ENCODE assay signal across 8 mouse cellular contexts in genomic region chrX:106171106-106171852, GRCm38 (mm10). TPM values are rescaled to one million over a fixed set of nuclear protein-coding genes. Genes with fewer than 3 reads are reported as not detected.
A peak's percentile ranks its signal among the peaks of the same experiment; 100 is the strongest.
DNase-seq lines count a peak whose midpoint lies in the region; ATAC-seq and TF ChIP-seq lines count a peak whose summit lies in the region.

No protein-coding gene starts in this region.

- H3K36me3 ChIP-seq in C2C12 (ENCODE audit: control insufficient read depth, insufficient read depth) = no peaks in the 10 kb centered on the region
- H3K36me3 ChIP-seq in erythroblast, embryonic 14.5 days (ENCODE audit: control insufficient read depth) = no peaks in the 10 kb centered on the region
- no peaks in the 10 kb centered on the region for H3K36me3 ChIP-seq in heart, embryonic 13.5 days
- H3K36me3 ChIP-seq in kidney, postnatal 0 days (ENCODE audit: insufficient read depth, low read length) = no peaks in the 10 kb centered on the region
- no peaks in the 10 kb centered on the region for H3K36me3 ChIP-seq in liver, embryonic 11.5 days (ENCODE audit: control insufficient read depth, insufficient read depth, low read length)
- H3K36me3 ChIP-seq in stomach, embryonic 14.5 days (ENCODE audit: control insufficient read depth, insufficient read depth, low read length) = no peaks in the 10 kb centered on the region

- H3ac ChIP-seq in C2C12 (ENCODE audit: control insufficient read depth, insufficient read length, low read depth) = no peak overlapping the region

- DNase-seq in brain, embryonic 18.5 days (ENCODE audit: low read depth, low spot score) = peak; percentile 56
- DNase-seq in kidney, postnatal 0 days (ENCODE audit: low spot score) = peak; percentile 76
- peak; percentile 48 for DNase-seq in liver, embryonic 11.5 days (ENCODE audit: low spot score)
- peak; percentile 51 to 64 for DNase-seq in natural killer cell, adult 2 months (ENCODE audit: low spot score in 2 of 2)

- H3K79me3 ChIP-seq in C2C12 (ENCODE audit: low read depth) = no peaks in the 10 kb centered on the region

- no peak overlapping the region for H3K27ac ChIP-seq in heart, embryonic 13.5 days (replicated peaks)
- H3K27ac ChIP-seq in kidney, postnatal 0 days = no peak overlapping the region
- no peak overlapping the region for H3K27ac ChIP-seq in liver, embryonic 11.5 days (ENCODE audit: low read depth, low read length)
- no peak overlapping the region for H3K27ac ChIP-seq in stomach, embryonic 14.5 days (ENCODE audit: low read length)

- H3K79me2 ChIP-seq in C2C12 (ENCODE audit: control insufficient read depth, insufficient read depth) = no peaks in the 10 kb centered on the region

- H3K27me3 ChIP-seq in C2C12 (ENCODE audit: control insufficient read depth, insufficient read depth, insufficient read length) = no peaks in the 10 kb centered on the region
- H3K27me3 ChIP-seq in erythroblast, embryonic 14.5 days (ENCODE audit: control insufficient read depth) = no peaks in the 10 kb centered on the region
- H3K27me3 ChIP-seq in heart, embryonic 13.5 days (replicated peaks) = no peaks in the 10 kb centered on the region
- H3K27me3 ChIP-seq in kidney, postnatal 0 days (ENCODE audit: insufficient read depth, low read length) = no peaks in the 10 kb centered on the region
- no peaks in the 10 kb centered on the region for H3K27me3 ChIP-seq in liver, embryonic 11.5 days (replicated peaks; ENCODE audit: control insufficient read depth, insufficient read depth, low read length)
- H3K27me3 ChIP-seq in stomach, embryonic 14.5 days (ENCODE audit: control insufficient read depth, insufficient read depth, low read length) = no peaks in the 10 kb centered on the region

- no peaks in the 10 kb centered on the region; the same call in 1 of the 2 replicates for H3K4me1 ChIP-seq in erythroblast, embryonic 14.5 days (ENCODE audit: control insufficient read depth)
- H3K4me1 ChIP-seq in heart, embryonic 13.5 days = no peaks in the 10 kb centered on the region
- H3K4me1 ChIP-seq in kidney, postnatal 0 days (replicated peaks; ENCODE audit: insufficient read depth, low read length) = no peaks in the 10 kb centered on the region
- no peaks in the 10 kb centered on the region for H3K4me1 ChIP-seq in liver, embryonic 11.5 days (replicated peaks; ENCODE audit: control insufficient read depth, insufficient read depth, low read length)
- no peaks in the 10 kb centered on the region for H3K4me1 ChIP-seq in stomach, embryonic 14.5 days (ENCODE audit: control insufficient read depth, insufficient read depth, low read length)

- peak; percentile 39 for TF ChIP-seq CTCF in C2C12 (IDR thresholded peaks at IDR 0.05; ENCODE audit: control insufficient read depth, insufficient read depth, insufficient read length)
- peak; percentile 78 for TF ChIP-seq CTCF in kidney, postnatal 0 days (IDR thresholded peaks at IDR 0.05; ENCODE audit: low read depth)

- no peaks in the 10 kb centered on the region for H3K9me3 ChIP-seq in erythroblast, embryonic 14.5 days (ENCODE audit: control insufficient read depth, low read length)
- H3K9me3 ChIP-seq in heart, embryonic 13.5 days = no peaks in the 10 kb centered on the region
- H3K9me3 ChIP-seq in kidney, postnatal 0 days (replicated peaks; ENCODE audit: low read length) = no peaks in the 10 kb centered on the region
- no peaks in the 10 kb centered on the region for H3K9me3 ChIP-seq in liver, embryonic 11.5 days (ENCODE audit: control insufficient read depth, low read length)
- no peaks in the 10 kb centered on the region for H3K9me3 ChIP-seq in stomach, embryonic 14.5 days (ENCODE audit: control insufficient read depth, low read depth, low read length)

- peak overlapping the region; percentile 61 for H3K4me2 ChIP-seq in heart, embryonic 13.5 days
- peak overlapping the region; percentile 46 for H3K4me2 ChIP-seq in kidney, postnatal 0 days (ENCODE audit: low read length)
- H3K4me2 ChIP-seq in liver, embryonic 11.5 days = peak overlapping the region; percentile 57
- H3K4me2 ChIP-seq in stomach, embryonic 14.5 days (replicated peaks; ENCODE audit: low read depth, low read length) = peak overlapping the region; percentile 35

- H3K4me3 ChIP-seq in C2C12 (ENCODE audit: insufficient read depth, poor library complexity, severe bottlenecking) = no peak overlapping the region
- H3K4me3 ChIP-seq in erythroblast, embryonic 14.5 days (replicated peaks) = peak overlapping the region; percentile 45
- H3K4me3 ChIP-seq in heart, embryonic 13.5 days = peak overlapping the region; percentile 45
- peak overlapping the region; percentile 14; the same call in 1 of the 2 replicates for H3K4me3 ChIP-seq in kidney, postnatal 0 days (replicated peaks; ENCODE audit: low read depth, low read length)
- peak overlapping the region; percentile 31 for H3K4me3 ChIP-seq in liver, embryonic 11.5 days (ENCODE audit: low read depth, low read length)
- H3K4me3 ChIP-seq in stomach, embryonic 14.5 days (ENCODE audit: low read depth, low read length) = peak overlapping the region; percentile 10

- WGBS in heart, embryonic 13.5 days = 13% methylated on average over 18 of the region's 18 CpGs
- 31% methylated on average over 18 of the region's 18 CpGs for WGBS in kidney, postnatal 0 days
- 27% methylated on average over 18 of the region's 18 CpGs for WGBS in liver, embryonic 11.5 days
- 34% methylated on average over 18 of the region's 18 CpGs for WGBS in stomach, embryonic 14.5 days

- ATAC-seq in heart, embryonic 13.5 days (ENCODE audit: extremely low read depth, insufficient number of reproducible peaks, low FRiP score, low TSS enrichment) = no peak
- peak; percentile 82 for ATAC-seq in kidney, postnatal 0 days (replicated peaks; ENCODE audit: low FRiP score, low read depth)
- ATAC-seq in liver, embryonic 11.5 days (replicated peaks; ENCODE audit: low FRiP score) = peak; percentile 82
- peak; percentile 67; the same call in 1 of the 2 replicates for ATAC-seq in stomach, embryonic 14.5 days (ENCODE audit: insufficient number of reproducible peaks, insufficient read depth, low FRiP score, low read depth)

- peak overlapping the region; percentile 63 for H3K9ac ChIP-seq in heart, embryonic 13.5 days
- no peak overlapping the region for H3K9ac ChIP-seq in kidney, postnatal 0 days (ENCODE audit: low read depth, low read length)
- peak overlapping the region; percentile 35; the same call in 1 of the 2 replicates for H3K9ac ChIP-seq in liver, embryonic 11.5 days (ENCODE audit: low read depth, low read length)
- no peak overlapping the region for H3K9ac ChIP-seq in stomach, embryonic 14.5 days (replicated peaks; ENCODE audit: low read depth, low read length)

TF ChIP-seq in C2C12, 6 proteins besides CTCF, POLR2A, EP300 and RAD21:
- no peak for TF ChIP-seq CEBPB (IDR thresholded peaks at IDR 0.05; ENCODE audit: low read depth)
- TF ChIP-seq FOSL1 (IDR thresholded peaks at IDR 0.05; ENCODE audit: insufficient read depth, low read length, poor library complexity, severe bottlenecking) = no peak
- no peak for TF ChIP-seq MYOD1 (IDR thresholded peaks at IDR 0.05; ENCODE audit: control insufficient read depth, insufficient read length, low read depth)
- no peak for TF ChIP-seq USF1 (IDR thresholded peaks at IDR 0.05; ENCODE audit: low read depth)
- TF ChIP-seq MYOG (IDR thresholded peaks at IDR 0.05; ENCODE audit: control insufficient read depth, extremely low read depth, insufficient read length) = no peak
- no peak for TF ChIP-seq MAX (IDR thresholded peaks at IDR 0.05)

RNA-seq across cellular contexts. Expression of gene Pgk1, which starts 15.6 kb away (rescaled TPM):
- polyA plus RNA-seq in C2C12 (2012; fragmentation: generic; extraction: Trizol) = 880 TPM
- polyA plus RNA-seq in erythroblast, embryonic 14.5 days (2012) = 0.39 and 0.47 TPM in 2 replicates
- polyA plus RNA-seq in heart, embryonic 13.5 days (2015; fragmentation: Nextera tagmentation; extraction: Ambion mirVana) = 660 and 731 TPM in 2 replicates
- polyA plus RNA-seq in kidney, postnatal 0 days (2015; fragmentation: Nextera tagmentation; extraction: Ambion mirVana) = 280 and 296 TPM in 2 replicates
- polyA plus RNA-seq in liver, embryonic 11.5 days (2014; fragmentation: Nextera tagmentation; extraction: Ambion mirVana) = 586 and 640 TPM in 2 replicates
- polyA plus RNA-seq in stomach, embryonic 14.5 days (2014; fragmentation: Nextera tagmentation; extraction: Ambion mirVana) = 345 and 357 TPM in 2 replicates

RNA-seq across cellular contexts. Expression of gene Tlr13, which starts 28.3 kb away (rescaled TPM):
- polyA plus RNA-seq in C2C12 (2012; fragmentation: generic; extraction: Trizol) = not detected
- polyA plus RNA-seq in erythroblast, embryonic 14.5 days (2012) = 0.07 TPM in 1 of 2 replicates, not detected in the other
- 0.33 and 0.35 TPM in 2 replicates for polyA plus RNA-seq in heart, embryonic 13.5 days (2015; fragmentation: Nextera tagmentation; extraction: Ambion mirVana)
- polyA plus RNA-seq in kidney, postnatal 0 days (2015; fragmentation: Nextera tagmentation; extraction: Ambion mirVana) = 0.59 and 0.62 TPM in 2 replicates
- polyA plus RNA-seq in liver, embryonic 11.5 days (2014; fragmentation: Nextera tagmentation; extraction: Ambion mirVana) = 0.65 and 1.1 TPM in 2 replicates
- 0.65 and 1.4 TPM in 2 replicates for polyA plus RNA-seq in stomach, embryonic 14.5 days (2014; fragmentation: Nextera tagmentation; extraction: Ambion mirVana)

RNA-seq across cellular contexts. Expression of gene Taf9b, which starts 49.7 kb away (rescaled TPM):
- 1.6 TPM for polyA plus RNA-seq in C2C12 (2012; fragmentation: generic; extraction: Trizol)
- 0.01 and 0.04 TPM in 2 replicates for polyA plus RNA-seq in erythroblast, embryonic 14.5 days (2012)
- polyA plus RNA-seq in heart, embryonic 13.5 days (2015; fragmentation: Nextera tagmentation; extraction: Ambion mirVana) = 18.1 and 19.7 TPM in 2 replicates
- polyA plus RNA-seq in kidney, postnatal 0 days (2015; fragmentation: Nextera tagmentation; extraction: Ambion mirVana) = 11.6 and 12.1 TPM in 2 replicates
- polyA plus RNA-seq in liver, embryonic 11.5 days (2014; fragmentation: Nextera tagmentation; extraction: Ambion mirVana) = 10.0 and 10.6 TPM in 2 replicates
- 13.7 and 15.0 TPM in 2 replicates for polyA plus RNA-seq in stomach, embryonic 14.5 days (2014; fragmentation: Nextera tagmentation; extraction: Ambion mirVana)

Comparison
In these comparisons a context has a peak if more than half of its experiments do, and no peak if none do; other contexts are left out.
1. H3K9ac ChIP-seq: peak in heart, embryonic 13.5 days (single experiment) and liver, embryonic 11.5 days (single experiment); none in kidney, postnatal 0 days (single experiment) and stomach, embryonic 14.5 days (single experiment).
2. RNA of gene Pgk1, which starts 15.6 kb away (polyA plus RNA-seq): 880 TPM in C2C12 (single experiment), 660 to 731 TPM in heart, embryonic 13.5 days, 586 to 640 TPM in liver, embryonic 11.5 days, 345 to 357 TPM in stomach, embryonic 14.5 days and 280 to 296 TPM in kidney, postnatal 0 days; 0.39 to 0.47 TPM in erythroblast, embryonic 14.5 days; every median in the first group is over 100 times any median in the second.
3. Peak in every context shown above with its lines, with median percentiles within 50 percentile points of each other: DNase-seq and H3K4me2 ChIP-seq.